Mouse (Mus musculus): ENCODE data around the gene Cd3d. TPM values are rescaled to one million over a fixed set of nuclear protein-coding genes. Genes with fewer than 3 reads are reported as not detected.
A peak's percentile ranks its signal among the peaks of the same experiment; 100 is the strongest.
"Not testable (repeated sequence)": the region's sequence is repeated elsewhere in the genome, so short reads cannot be mapped to it uniquely, and the experiment has no call there.

Cd3d gene
- under 1 TPM in 1 of 2 experiments, not detected in 1; 0.35 TPM for total RNA-seq (2021)

GRCm38 (mm10) chr9:44981676-44982075, at the start of gene Cd3d:
Gene Cd3d, plus strand, starts transcription at chr9:44981786.
- no peak for DNase-seq
- intact Hi-C loops (cut with DNase I): no loop called here

- intact Hi-C loops (cut with DNase I): no loop called here
- DNase-seq: peak in 1 of 2 experiments; percentile 15
These were observed 39.8 kb upstream of the Cd3d start for GRCm38 (mm10) chr9:44941756-44942155.

- intact Hi-C loops (cut with DNase I): no loop called here
- peak; percentile 15 to 34 for DNase-seq
These were observed 39.2 kb upstream of the Cd3d start for GRCm38 (mm10) chr9:44942421-44942820.

GRCm38 (mm10) chr9:44946185-44946695, 35.3 kb upstream of the Cd3d start:
- intact Hi-C loops (cut with DNase I): no loop called here
- no peak for DNase-seq

- no peak for DNase-seq
- intact Hi-C loops (cut with DNase I): no loop called here
These were observed 33.8 kb upstream of the Cd3d start for GRCm38 (mm10) chr9:44947836-44948235.

GRCm38 (mm10) chr9:44954432-44954831, 27.2 kb upstream of the Cd3d start:
- DNase-seq: no peak
- intact Hi-C loops (cut with DNase I): no loop called here

- intact Hi-C loops (cut with DNase I): loop anchor here (1.0 to 5.0 kb wide), 4 partner anchors 45 to 193 kb away; partner anchors contain the start of gene Atp5l
- peak; percentile 99 to 100 for DNase-seq
These were observed 16.3 kb upstream of the Cd3d start, which contains the start of gene Ube4a for GRCm38 (mm10) chr9:44965126-44965832. Gene Ube4a, minus strand, starts transcription at chr9:44965600.

GRCm38 (mm10) chr9:44965833-44966466, 15.6 kb upstream of the Cd3d start:
- intact Hi-C loops (cut with DNase I): loop anchor here (1.0 to 5.0 kb wide), 5 partner anchors 46 to 194 kb away; partner anchors contain the start of gene Atp5l
- no peak for DNase-seq

GRCm38 (mm10) chr9:44966815-44967242, 14.8 kb upstream of the Cd3d start:
- intact Hi-C loops (cut with DNase I): loop anchor here (2.0 to 5.0 kb wide), 3 partner anchors 130 to 195 kb away; no protein-coding TSS in a partner anchor
- peak; percentile 70 to 77 for DNase-seq

- intact Hi-C loops (cut with DNase I): loop anchor here (2.0 to 5.0 kb wide), 3 partner anchors 131 to 195 kb away; no protein-coding TSS in a partner anchor
- not testable (repeated sequence) for DNase-seq
These were observed 13.8 kb upstream of the Cd3d start for GRCm38 (mm10) chr9:44967763-44968162.

- intact Hi-C loops (cut with DNase I): loop anchor here (5.0 kb wide), 2 partner anchors 178 to 197 kb away; no protein-coding TSS in a partner anchor
- no peak for DNase-seq
These were observed 12.1 kb upstream of the Cd3d start for GRCm38 (mm10) chr9:44969450-44969849.

- intact Hi-C loops (cut with DNase I): no loop called here
These were observed 3.8 kb upstream of the Cd3d start for GRCm38 (mm10) chr9:44977813-44978212.

GRCm38 (mm10) chr9:44979806-44980205, 1.8 kb upstream of the Cd3d start:
- no peak for DNase-seq
- intact Hi-C loops (cut with DNase I): no loop called here

More at GRCm38 (mm10) chr9:44977813-44978212, 3.8 kb upstream of the Cd3d start:
- DNase-seq: no peak

GRCm38 (mm10) chr9:44980242-44980641, 1.3 kb upstream of the Cd3d start, which contains the start of gene Cd3g:
Gene Cd3g, minus strand, starts transcription at chr9:44980431.
- DNase-seq: no peak
- intact Hi-C loops (cut with DNase I): no loop called here

GRCm38 (mm10) chr9:44981104-44981503, 482 bp upstream of the Cd3d start:
- no peak for DNase-seq
- intact Hi-C loops (cut with DNase I): no loop called here

GRCm38 (mm10) chr9:44982081-44982480, 495 bp downstream of the Cd3d start:
- intact Hi-C loops (cut with DNase I): no loop called here

GRCm38 (mm10) chr9:44982531-44982930, 945 bp downstream of the Cd3d start:
- intact Hi-C loops (cut with DNase I): no loop called here
- DNase-seq: no peak

More at GRCm38 (mm10) chr9:44982081-44982480, 495 bp downstream of the Cd3d start:
- no peak for DNase-seq

GRCm38 (mm10) chr9:44983001-44983400, 1.4 kb downstream of the Cd3d start:
- no peak for DNase-seq
- intact Hi-C loops (cut with DNase I): no loop called here

GRCm38 (mm10) chr9:44985721-44986161, 4.2 kb downstream of the Cd3d start:
- DNase-seq: no peak
- intact Hi-C loops (cut with DNase I): no loop called here

- peak; percentile 4 to 20 for DNase-seq
- intact Hi-C loops (cut with DNase I): no loop called here
These were observed 4.7 kb downstream of the Cd3d start for GRCm38 (mm10) chr9:44986242-44986781.

- intact Hi-C loops (cut with DNase I): no loop called here
- no peak for DNase-seq
These were observed 5.4 kb downstream of the Cd3d start for GRCm38 (mm10) chr9:44986976-44987375.

Measured in heart, postnatal 36 days (tissue).